Mouse (Mus musculus): ENCODE measurements at regions not wholly inside any gene's neighbourhood (a gene's known extent, or its start where the extent isn't known, plus 50 kb on each side); places are given as distances from the start of the nearest gene placed in this dataset.

DNA sequence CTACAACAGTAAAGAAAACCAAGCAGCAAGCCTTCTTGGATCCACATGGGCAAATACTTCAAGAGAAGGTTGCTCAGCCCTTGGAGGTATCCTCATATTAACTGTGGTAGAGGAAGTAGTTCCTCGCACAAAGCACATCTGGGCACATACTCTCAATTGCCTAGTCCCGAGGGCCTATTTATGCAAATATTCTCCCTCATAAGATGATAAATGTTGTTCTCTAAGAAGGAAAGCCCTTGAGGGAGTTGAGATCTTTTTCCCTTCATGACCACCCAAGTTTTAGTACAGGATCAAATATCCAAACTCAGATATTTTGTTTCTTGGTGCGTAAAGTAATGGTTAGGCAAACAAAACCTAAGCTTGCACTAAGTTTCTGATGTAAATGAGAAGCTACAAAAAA lies 340.6 kb downstream of the Arl4a start:
- TF ChIP-seq CTCF (IDR thresholded peaks at IDR 0.05; ENCODE audit: control insufficient read depth, insufficient read depth, insufficient replicate concordance, low read depth, low read length) = no peak
- TF ChIP-seq POLR2A (IDR thresholded peaks at IDR 0.05; ENCODE audit: control insufficient read depth, low read depth, low read length) = no peak
